Mouse (Mus musculus): Measurements from ENCODE around the gene Hspbap1. TPM values are rescaled to one million over a fixed set of nuclear protein-coding genes. Genes with fewer than 3 reads are reported as not detected.

Hspbap1 gene
- polyA plus RNA-seq, 1 experiment from 2014 or later, result 22.7 TPM

DNA sequence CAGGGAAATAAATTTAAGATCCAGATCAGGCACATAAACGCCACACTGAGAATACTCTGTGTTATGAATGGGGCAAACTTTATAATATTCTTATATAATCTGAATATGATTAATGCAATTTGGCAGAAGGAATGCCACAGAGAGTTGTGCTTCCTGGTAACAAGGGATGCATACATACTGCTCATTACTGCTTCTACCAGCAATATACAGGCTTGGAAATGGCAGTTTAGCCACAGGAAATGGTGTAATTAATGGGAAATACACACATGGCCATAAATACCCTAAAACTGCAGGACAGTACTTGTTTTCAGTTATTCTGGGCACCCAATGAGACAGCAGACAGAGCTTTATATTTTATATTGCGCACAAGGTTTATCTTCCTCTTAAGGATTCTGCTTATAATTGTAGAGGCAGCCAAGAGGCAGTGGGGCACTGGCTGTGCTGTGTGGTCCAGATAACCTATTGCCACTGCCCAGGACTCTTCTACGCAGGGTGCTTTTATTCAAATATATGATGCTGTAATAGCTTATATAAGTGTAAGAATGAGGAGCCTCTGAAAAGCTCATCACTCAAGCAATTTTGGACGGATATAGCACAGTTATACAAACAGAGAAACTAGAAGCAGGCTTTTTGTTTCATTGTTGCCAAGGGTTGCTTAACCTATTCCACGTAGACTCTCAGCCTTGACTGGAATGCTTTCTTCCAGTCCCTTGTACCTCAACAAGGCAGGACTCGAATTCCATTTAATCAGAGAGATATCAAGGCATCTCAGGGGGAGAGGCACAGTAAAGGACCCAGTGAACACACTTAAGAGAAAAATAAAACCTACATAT is 14.5 kb upstream of the Hspbap1 start:
- Histone ChIP-seq H3K36me3 (ENCODE audit: control insufficient read depth, insufficient read depth, low read length) (no peaks in the 10 kb centered on the region), H3K4me3 (ENCODE audit: low read depth, low read length) (no peak overlapping the region), H3K27me3 (ENCODE audit: control insufficient read depth, insufficient read depth, low read length) (no peaks in the 10 kb centered on the region), H3K9me3 (ENCODE audit: control insufficient read depth, low read length) (no peaks in the 10 kb centered on the region), H3K4me2 (no peak overlapping the region), H3K9ac (ENCODE audit: low read length) (no peak overlapping the region), H3K4me1 (ENCODE audit: control insufficient read depth, insufficient read depth, low read length) (no peaks in the 10 kb centered on the region), H3K27ac (ENCODE audit: low read depth, low read length) (no peak overlapping the region)
- ATAC-seq (ENCODE audit: low FRiP score) (no peak), DNase-seq (ENCODE audit: low spot score, missing footprints) (peak; percentile 31)
- WGBS, result 85% methylated on average over 6 of the region's 6 CpGs

GRCm38 (mm10) chr16:35756697-35757096 is 13.5 kb upstream of the Hspbap1 start:
- H3K4me2 ChIP-seq, result no peak overlapping the region
- no peak overlapping the region for H3K4me3 ChIP-seq (ENCODE audit: low read depth, low read length)
- DNase-seq (ENCODE audit: low spot score, missing footprints), result peak; percentile 33
- WGBS, result 92% methylated on average over 9 of the region's 9 CpGs
- H3K27ac ChIP-seq (ENCODE audit: low read depth, low read length), result no peak overlapping the region
- no peaks in the 10 kb centered on the region for H3K4me1 ChIP-seq (ENCODE audit: control insufficient read depth, insufficient read depth, low read length)
- no peaks in the 10 kb centered on the region for H3K27me3 ChIP-seq (ENCODE audit: control insufficient read depth, insufficient read depth, low read length)
- no peak overlapping the region for H3K9ac ChIP-seq (ENCODE audit: low read length)
- H3K9me3 ChIP-seq (ENCODE audit: control insufficient read depth, low read length), result no peaks in the 10 kb centered on the region
- H3K36me3 ChIP-seq (ENCODE audit: control insufficient read depth, insufficient read depth, low read length), result no peaks in the 10 kb centered on the region
- ATAC-seq (ENCODE audit: low FRiP score), result no peak

DNA sequence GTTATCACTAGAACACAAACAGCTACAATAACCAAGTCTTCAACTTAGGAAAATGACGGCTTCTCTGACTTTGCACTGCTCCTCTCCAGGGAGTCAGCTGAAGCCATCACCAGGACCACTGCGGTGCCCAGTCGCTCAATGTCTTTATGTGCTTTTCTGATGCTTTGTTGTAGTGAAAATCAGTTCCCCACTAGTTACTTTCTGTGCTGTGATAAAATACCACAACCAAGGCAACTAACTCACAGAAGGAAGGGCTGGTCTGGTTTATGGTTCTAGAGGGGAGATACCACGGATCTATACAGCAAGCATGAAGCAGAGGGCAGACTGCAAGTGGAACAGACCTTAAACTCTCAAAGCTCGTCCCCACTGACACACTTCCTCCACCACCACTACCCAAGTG is 10.8 kb upstream of the Hspbap1 start:
- Histone ChIP-seq H3K9ac (ENCODE audit: low read length) (no peak overlapping the region), H3K4me3 (ENCODE audit: low read depth, low read length) (no peak overlapping the region), H3K4me1 (ENCODE audit: control insufficient read depth, insufficient read depth, low read length) (no peaks in the 10 kb centered on the region), H3K27me3 (ENCODE audit: control insufficient read depth, insufficient read depth, low read length) (no peaks in the 10 kb centered on the region), H3K36me3 (ENCODE audit: control insufficient read depth, insufficient read depth, low read length) (no peaks in the 10 kb centered on the region), H3K4me2 (no peak overlapping the region), H3K9me3 (ENCODE audit: control insufficient read depth, low read length) (no peaks in the 10 kb centered on the region), H3K27ac (ENCODE audit: low read depth, low read length) (no peak overlapping the region)
- DNase-seq (ENCODE audit: low spot score, missing footprints), result peak; percentile 56
- WGBS, result 89% methylated on average over 5 of the region's 5 CpGs
- no peak for ATAC-seq (ENCODE audit: low FRiP score)

DNA sequence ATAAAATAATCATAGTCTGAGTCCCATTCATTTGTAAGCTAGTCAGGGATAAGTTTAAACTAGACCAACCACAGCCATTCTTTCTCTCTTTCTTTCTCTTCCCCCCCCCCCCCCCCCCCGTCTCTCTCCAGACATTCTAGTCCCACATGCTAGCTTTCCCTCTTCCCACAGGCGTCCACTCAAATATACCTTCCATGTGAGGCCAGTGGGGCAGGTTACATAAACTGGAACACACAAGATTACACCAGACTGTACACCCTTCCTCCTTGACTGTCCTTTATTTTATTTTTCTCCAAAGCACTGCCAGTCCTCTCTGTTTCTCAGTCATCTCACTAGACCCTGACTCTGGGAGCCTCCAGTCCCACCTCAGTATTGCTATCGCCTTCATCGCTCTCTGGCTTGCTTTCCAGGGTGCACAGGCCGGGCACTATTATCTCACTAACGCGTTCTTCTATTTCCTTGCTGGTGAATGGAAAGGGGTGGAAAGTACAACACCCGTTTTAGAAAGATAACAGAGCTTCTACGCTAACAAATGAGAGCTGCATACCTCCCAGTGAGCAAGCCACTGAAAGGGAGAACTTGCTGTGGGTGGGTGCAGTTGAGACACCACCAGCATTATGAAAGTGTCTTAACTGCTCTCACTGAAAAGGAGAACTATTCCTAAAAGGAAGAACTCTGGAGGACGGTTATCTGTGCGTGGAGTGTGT is 6.4 kb upstream of the Hspbap1 start:
- Histone ChIP-seq H3K4me1 (ENCODE audit: control insufficient read depth, insufficient read depth, low read length) (peaks cover 6% of the 10 kb centered on the region), H3K9me3 (ENCODE audit: control insufficient read depth, low read length) (no peaks in the 10 kb centered on the region), H3K9ac (ENCODE audit: low read length) (no peak overlapping the region), H3K27me3 (ENCODE audit: control insufficient read depth, insufficient read depth, low read length) (no peaks in the 10 kb centered on the region), H3K4me2 (no peak overlapping the region), H3K4me3 (ENCODE audit: low read depth, low read length) (no peak overlapping the region), H3K36me3 (ENCODE audit: control insufficient read depth, insufficient read depth, low read length) (no peaks in the 10 kb centered on the region), H3K27ac (ENCODE audit: low read depth, low read length) (no peak overlapping the region)
- DNase-seq (ENCODE audit: low spot score, missing footprints) (no peak), ATAC-seq (ENCODE audit: low FRiP score) (no peak)
- 85% methylated on average over 11 of the region's 11 CpGs for WGBS

GRCm38 (mm10) chr16:35764941-35765340 is 5.2 kb upstream of the Hspbap1 start:
- no peak overlapping the region for H3K27ac ChIP-seq (ENCODE audit: low read depth, low read length)
- 79% methylated on average over 1 of the region's 1 CpGs for WGBS
- no peak overlapping the region for H3K4me2 ChIP-seq
- no peaks in the 10 kb centered on the region for H3K36me3 ChIP-seq (ENCODE audit: control insufficient read depth, insufficient read depth, low read length)
- no peak overlapping the region for H3K9ac ChIP-seq (ENCODE audit: low read length)
- H3K9me3 ChIP-seq (ENCODE audit: control insufficient read depth, low read length), result no peaks in the 10 kb centered on the region
- DNase-seq (ENCODE audit: low spot score, missing footprints) (no peak), ATAC-seq (ENCODE audit: low FRiP score) (no peak)
- H3K27me3 ChIP-seq (ENCODE audit: control insufficient read depth, insufficient read depth, low read length), result no peaks in the 10 kb centered on the region
- peaks cover 6% of the 10 kb centered on the region for H3K4me1 ChIP-seq (ENCODE audit: control insufficient read depth, insufficient read depth, low read length)
- no peak overlapping the region for H3K4me3 ChIP-seq (ENCODE audit: low read depth, low read length)

DNA sequence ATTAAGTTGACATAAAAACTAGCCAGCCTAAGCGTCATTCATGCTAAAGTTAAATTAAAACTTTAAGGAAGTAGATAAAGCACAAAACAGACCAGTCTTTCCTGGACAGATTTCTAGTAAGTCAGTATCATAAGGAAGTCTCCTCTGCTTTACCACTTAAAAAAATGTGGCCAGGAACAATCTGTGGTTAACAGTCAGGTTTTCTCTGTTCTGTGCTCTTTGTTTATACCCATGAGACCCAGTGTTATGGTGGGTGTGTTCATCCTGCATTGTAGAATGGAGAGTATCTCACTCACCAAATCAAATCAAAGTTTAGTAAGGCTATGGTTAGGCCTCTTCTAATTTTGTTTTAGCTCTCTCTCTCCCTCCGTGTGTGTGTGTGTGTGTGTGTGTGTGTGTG is 4.7 kb upstream of the Hspbap1 start:
- Histone ChIP-seq H3K36me3 (ENCODE audit: control insufficient read depth, insufficient read depth, low read length) (no peaks in the 10 kb centered on the region), H3K27me3 (ENCODE audit: control insufficient read depth, insufficient read depth, low read length) (no peaks in the 10 kb centered on the region), H3K4me1 (ENCODE audit: control insufficient read depth, insufficient read depth, low read length) (peaks cover 6% of the 10 kb centered on the region), H3K27ac (ENCODE audit: low read depth, low read length) (no peak overlapping the region), H3K4me3 (ENCODE audit: low read depth, low read length) (no peak overlapping the region), H3K9me3 (ENCODE audit: control insufficient read depth, low read length) (no peaks in the 10 kb centered on the region), H3K9ac (ENCODE audit: low read length) (no peak overlapping the region), H3K4me2 (no peak overlapping the region)
- ATAC-seq (ENCODE audit: low FRiP score) (no peak), DNase-seq (ENCODE audit: low spot score, missing footprints) (no peak)
- 80% methylated on average over 2 of the region's 2 CpGs for WGBS

DNA sequence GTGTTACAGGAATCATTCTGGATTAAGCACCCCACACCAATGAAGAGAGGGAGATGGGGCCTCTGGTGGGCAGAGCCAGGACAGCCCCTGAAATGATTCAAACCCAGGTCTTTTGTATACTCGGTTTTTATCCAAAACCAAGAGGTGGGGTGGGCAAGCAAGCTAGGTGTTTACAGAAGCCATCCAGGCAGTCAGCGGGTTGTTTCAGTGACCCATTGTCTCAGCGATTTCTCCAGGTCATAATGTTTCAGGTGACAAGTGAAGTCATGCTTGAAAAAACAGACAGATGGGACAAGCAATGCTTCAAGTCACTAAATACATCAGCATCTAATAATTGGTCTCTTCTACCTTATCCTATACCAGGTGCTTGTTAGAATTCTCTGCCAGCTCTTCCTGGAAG is 3.8 kb upstream of the Hspbap1 start:
- H3K27ac ChIP-seq (ENCODE audit: low read depth, low read length), result no peak overlapping the region

GRCm38 (mm10) chr16:35768469-35768784 is 1.7 kb upstream of the Hspbap1 start:
- H3K27ac ChIP-seq (ENCODE audit: low read depth, low read length), result no peak overlapping the region
- no peak for ATAC-seq (ENCODE audit: low FRiP score)
- no peak for DNase-seq (ENCODE audit: low spot score, missing footprints)
- peak overlapping the region; percentile 69 for H3K4me3 ChIP-seq (ENCODE audit: low read depth, low read length)
- no peaks in the 10 kb centered on the region for H3K27me3 ChIP-seq (ENCODE audit: control insufficient read depth, insufficient read depth, low read length)
- WGBS, result 33% methylated on average over 6 of the region's 6 CpGs
- H3K4me1 ChIP-seq (ENCODE audit: control insufficient read depth, insufficient read depth, low read length), result peaks cover 13% of the 10 kb centered on the region
- H3K4me2 ChIP-seq, result peak overlapping the region; percentile 89
- H3K9me3 ChIP-seq (ENCODE audit: control insufficient read depth, low read length), result no peaks in the 10 kb centered on the region
- H3K9ac ChIP-seq (ENCODE audit: low read length), result peak overlapping the region; percentile 90
- no peaks in the 10 kb centered on the region for H3K36me3 ChIP-seq (ENCODE audit: control insufficient read depth, insufficient read depth, low read length)

More for the DNA sequence above, 3.8 kb upstream of the Hspbap1 start:
- Histone ChIP-seq H3K9ac (ENCODE audit: low read length) (no peak overlapping the region), H3K27me3 (ENCODE audit: control insufficient read depth, insufficient read depth, low read length) (no peaks in the 10 kb centered on the region), H3K4me2 (no peak overlapping the region), H3K4me3 (ENCODE audit: low read depth, low read length) (no peak overlapping the region), H3K4me1 (ENCODE audit: control insufficient read depth, insufficient read depth, low read length) (peaks cover 13% of the 10 kb centered on the region), H3K36me3 (ENCODE audit: control insufficient read depth, insufficient read depth, low read length) (no peaks in the 10 kb centered on the region), H3K9me3 (ENCODE audit: control insufficient read depth, low read length) (no peaks in the 10 kb centered on the region)
- WGBS, result 78% methylated on average over 3 of the region's 3 CpGs
- DNase-seq (ENCODE audit: low spot score, missing footprints) (no peak), ATAC-seq (ENCODE audit: low FRiP score) (no peak)

Data from midbrain, embryonic 11.5 days (tissue).